In the genomic region with DNA sequence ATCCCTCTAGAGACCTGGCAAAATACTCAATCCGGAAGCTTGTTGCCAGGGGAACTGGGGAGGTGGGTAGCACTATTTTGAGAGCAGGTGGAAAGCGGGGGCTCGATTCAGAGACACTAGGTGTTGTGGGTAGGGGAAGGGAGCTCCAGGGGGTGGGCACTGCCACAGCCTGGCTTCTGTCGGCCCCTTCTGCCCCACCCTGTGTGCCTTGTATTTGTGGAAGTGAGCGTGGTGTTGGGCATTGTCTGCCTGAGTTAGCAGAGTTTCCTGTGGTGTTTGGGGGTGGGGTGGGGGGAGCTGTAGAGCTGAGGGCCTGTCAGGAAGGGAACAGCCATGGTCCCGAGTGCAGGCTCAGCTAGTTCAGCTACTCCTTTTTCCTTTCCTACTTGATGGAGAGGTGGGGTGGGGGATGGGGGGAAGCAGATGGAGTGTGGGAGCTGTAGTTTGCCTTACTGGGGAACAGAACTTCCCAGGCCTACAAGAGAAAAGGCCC, we compare ENCODE assay signal across 11 mouse cellular contexts. TPM values are rescaled to one million over a fixed set of nuclear protein-coding genes. Genes with fewer than 3 reads are reported as not detected.
DNase-seq lines count a peak whose midpoint lies in the region; ATAC-seq and TF ChIP-seq lines count a peak whose summit lies in the region.
"Had no signal": no experiment of that assay in that cellular context is flagged by ENCODE, and none has a peak within 500 bp of the region (broad histone marks: within the 10 kb centered on the region; RNA-seq: fewer than 3 reads in every experiment).

No protein-coding gene starts in this region.

- H3K4me1 ChIP-seq in hindbrain, embryonic 13.5 days (replicated peaks): peaks cover 51% of the 10 kb centered on the region
- H3K4me1 ChIP-seq in hindbrain, postnatal 0 days (ENCODE audit: insufficient read depth, low read length): peaks cover 6% of the 10 kb centered on the region; the same call in 1 of the 2 replicates
- peaks cover 13% of the 10 kb centered on the region for H3K4me1 ChIP-seq in cortical plate, adult 2 months (ENCODE audit: control insufficient read depth, insufficient read depth, low read length)
- no peaks in the 10 kb centered on the region for H3K4me1 ChIP-seq in intestine, postnatal 0 days (replicated peaks; ENCODE audit: control insufficient read depth, insufficient read depth, low read length)
- H3K4me1 ChIP-seq in midbrain, postnatal 0 days (ENCODE audit: insufficient read depth, low read length): 0 out of 2 replicates have a peak, but pooled peaks cover 4% of the 10 kb centered on the region

- H3K9me3 ChIP-seq in hindbrain, embryonic 13.5 days: no peaks in the 10 kb centered on the region
- H3K9me3 ChIP-seq in hindbrain, postnatal 0 days (ENCODE audit: low read length): no peaks in the 10 kb centered on the region
- no peaks in the 10 kb centered on the region for H3K9me3 ChIP-seq in intestine, postnatal 0 days (ENCODE audit: control insufficient read depth)
- no peaks in the 10 kb centered on the region for H3K9me3 ChIP-seq in midbrain, postnatal 0 days (ENCODE audit: low read length)
- H3K9me3 ChIP-seq: G1E had no signal

- H3K27ac ChIP-seq in hindbrain, embryonic 13.5 days: peak overlapping the region; percentile 8; the same call in 1 of the 2 replicates
- H3K27ac ChIP-seq in hindbrain, postnatal 0 days: no peak overlapping the region
- peak overlapping the region; percentile 56; the same call in 1 of the 2 replicates for H3K27ac ChIP-seq in cortical plate, adult 2 months (ENCODE audit: insufficient read depth, low read length)
- peak overlapping the region; percentile 46; the same call in 1 of the 2 replicates for H3K27ac ChIP-seq in intestine, postnatal 0 days (ENCODE audit: low read depth, low read length)
- peak overlapping the region; percentile 76 for H3K27ac ChIP-seq in macrophage
- H3K27ac ChIP-seq in midbrain, postnatal 0 days (ENCODE audit: low read depth, low read length): no peak overlapping the region

- H3K4me2 ChIP-seq in hindbrain, embryonic 13.5 days: no peak overlapping the region
- H3K4me2 ChIP-seq in hindbrain, postnatal 0 days (ENCODE audit: low read depth, low read length): no peak overlapping the region
- no peak overlapping the region for H3K4me2 ChIP-seq in intestine, postnatal 0 days (replicated peaks; ENCODE audit: low read depth)
- H3K4me2 ChIP-seq in midbrain, postnatal 0 days (ENCODE audit: low read depth, low read length, poor library complexity, severe bottlenecking): no peak overlapping the region

- ATAC-seq in hindbrain, embryonic 13.5 days (ENCODE audit: low FRiP score): no peak
- no peak for ATAC-seq in hindbrain, postnatal 0 days
- ATAC-seq in intestine, postnatal 0 days: no peak
- no peak for ATAC-seq in cerebellum, adult (ENCODE audit: insufficient number of reproducible peaks, low FRiP score, low TSS enrichment)
- no peak for ATAC-seq in midbrain, postnatal 0 days (ENCODE audit: low FRiP score)

- 59% methylated on average over 6 of the region's 6 CpGs for WGBS in hindbrain, embryonic 13.5 days
- WGBS in hindbrain, postnatal 0 days: 39% methylated on average over 6 of the region's 6 CpGs
- 77% methylated on average over 6 of the region's 6 CpGs for WGBS in intestine, postnatal 0 days
- whole genome bisulfite sequencing in macrophage (ENCODE audit: missing documents): 13% methylated on average over 5 of the region's 6 CpGs
- WGBS in midbrain, postnatal 0 days: 58% methylated on average over 6 of the region's 6 CpGs

- peaks cover 100% of the 10 kb centered on the region for H3K79me2 ChIP-seq in macrophage (ENCODE audit: inconsistent target)

- TF ChIP-seq CTCF in hindbrain, postnatal 0 days (IDR thresholded peaks at IDR 0.05; ENCODE audit: low read depth): no peak
- no peak for TF ChIP-seq CTCF in cortical plate, adult 2 months (IDR thresholded peaks at IDR 0.05; ENCODE audit: extremely low read depth, insufficient read depth, low read length)
- no peak for TF ChIP-seq CTCF in intestine, postnatal 0 days (IDR thresholded peaks at IDR 0.05; ENCODE audit: low read depth)
- TF ChIP-seq CTCF in midbrain, postnatal 0 days (IDR thresholded peaks at IDR 0.05): no peak

- DNase-seq in hindbrain, postnatal 0 days (ENCODE audit: low spot score): no peak
- DNase-seq in gastrocnemius, adult 8-10 months (ENCODE audit: low spot score in 2 of 2): no peak
- no peak for DNase-seq in midbrain, postnatal 0 days (ENCODE audit: low spot score)

- H3K36me3 ChIP-seq in hindbrain, embryonic 13.5 days: peaks cover 79% of the 10 kb centered on the region
- peaks cover 51% of the 10 kb centered on the region for H3K36me3 ChIP-seq in hindbrain, postnatal 0 days (ENCODE audit: insufficient read depth, low read length)
- peaks cover 63% of the 10 kb centered on the region for H3K36me3 ChIP-seq in intestine, postnatal 0 days (ENCODE audit: control insufficient read depth, insufficient read depth)
- H3K36me3 ChIP-seq in macrophage (ENCODE audit: inconsistent target): peaks cover 62% of the 10 kb centered on the region
- peaks cover 60% of the 10 kb centered on the region for H3K36me3 ChIP-seq in midbrain, postnatal 0 days (ENCODE audit: insufficient read depth, low read length)

- TF ChIP-seq POLR2A in cortical plate, adult 2 months (IDR thresholded peaks at IDR 0.05; ENCODE audit: extremely low read depth, insufficient read depth, low read length): peak; percentile 56; the same call in 1 of the 2 replicates

- H3K27me3 ChIP-seq in hindbrain, embryonic 13.5 days: no peaks in the 10 kb centered on the region
- H3K27me3 ChIP-seq in hindbrain, postnatal 0 days (ENCODE audit: insufficient read depth, low read length): no peaks in the 10 kb centered on the region
- no peaks in the 10 kb centered on the region for H3K27me3 ChIP-seq in intestine, postnatal 0 days (replicated peaks; ENCODE audit: control insufficient read depth, insufficient read depth, low read length)
- no peaks in the 10 kb centered on the region for H3K27me3 ChIP-seq in midbrain, postnatal 0 days (ENCODE audit: insufficient read depth, low read length)

- H3K4me3 ChIP-seq in hindbrain, embryonic 13.5 days: no peak overlapping the region
- no peak overlapping the region for H3K4me3 ChIP-seq in hindbrain, postnatal 0 days (ENCODE audit: low read length)
- peak overlapping the region; percentile 85 for H3K4me3 ChIP-seq in cortical plate, adult 2 months (ENCODE audit: insufficient read depth, low read length)
- H3K4me3 ChIP-seq in intestine, postnatal 0 days (ENCODE audit: low read depth, low read length): no peak overlapping the region
- no peak overlapping the region for H3K4me3 ChIP-seq in macrophage (ENCODE audit: inconsistent target)
- no peak overlapping the region for H3K4me3 ChIP-seq in midbrain, postnatal 0 days (ENCODE audit: low read depth, low read length)

- no peak overlapping the region; the same call in 1 of the 2 replicates for H3K9ac ChIP-seq in hindbrain, embryonic 13.5 days
- H3K9ac ChIP-seq in hindbrain, postnatal 0 days (replicated peaks; ENCODE audit: low read length): no peak overlapping the region
- H3K9ac ChIP-seq in intestine, postnatal 0 days (ENCODE audit: low read depth, low read length): no peak overlapping the region
- H3K9ac ChIP-seq in midbrain, postnatal 0 days (replicated peaks; ENCODE audit: low read length, poor library complexity, severe bottlenecking): no peak overlapping the region

RNA-seq across cellular contexts. Expression of a gene that starts 22.0 kb away (rescaled TPM):
- polyA plus RNA-seq in hindbrain, embryonic 13.5 days (2015; fragmentation: Nextera tagmentation; extraction: Ambion mirVana): not detected in 2 replicates
- not detected in 2 replicates for total RNA-seq in hindbrain, postnatal 0 days (2014; rRNA removed)
- polyA plus RNA-seq in hindbrain, postnatal 0 days (2015; fragmentation: Nextera tagmentation; extraction: Ambion mirVana): not detected in 2 replicates
- not detected in 2 replicates for polyA plus RNA-seq in cortical plate, adult 2 months (2012; rRNA removed)
- not detected in 2 replicates for polyA plus RNA-seq in intestine, postnatal 0 days (2015; fragmentation: Nextera tagmentation; extraction: Ambion mirVana)
- total RNA-seq in macrophage (2018; cell fraction: chromatin; rRNA removed): not detected
- not detected for total RNA-seq in macrophage (2018; cell fraction: cytosol; rRNA removed)
- not detected for total RNA-seq in macrophage (2018; cell fraction: nucleus; rRNA removed)
- polyA plus RNA-seq in macrophage (2018): not detected in 3 replicates
- not detected for total RNA-seq in gastrocnemius, adult 8-10 months (2022)
- total RNA-seq in midbrain, postnatal 0 days (2014; rRNA removed): 0.42 TPM in 1 of 2 replicates, not detected in the other
- polyA plus RNA-seq in midbrain, postnatal 0 days (2015; fragmentation: Nextera tagmentation; extraction: Ambion mirVana): not detected in 2 replicates
- total RNA-seq: G1E; neutrophil, adult 5-6 weeks had no signal
- polyA plus RNA-seq: G1E; gonadal fat pad, adult 2 months had no signal

RNA-seq across cellular contexts. Expression of a gene that starts 25.1 kb away (rescaled TPM):
- 160 and 165 TPM in 2 replicates for polyA plus RNA-seq in hindbrain, embryonic 13.5 days (2015; fragmentation: Nextera tagmentation; extraction: Ambion mirVana)
- total RNA-seq in hindbrain, postnatal 0 days (2014; rRNA removed): 93.4 and 100 TPM in 2 replicates
- 56.0 and 57.1 TPM in 2 replicates for polyA plus RNA-seq in hindbrain, postnatal 0 days (2015; fragmentation: Nextera tagmentation; extraction: Ambion mirVana)
- 220 and 224 TPM in 2 replicates for polyA plus RNA-seq in cortical plate, adult 2 months (2012; rRNA removed)
- polyA plus RNA-seq in intestine, postnatal 0 days (2015; fragmentation: Nextera tagmentation; extraction: Ambion mirVana): 21.6 and 22.1 TPM in 2 replicates
- 100 to 1,000 TPM; 401 to 771 (median 585) TPM for total RNA-seq in macrophage (2018; cell fraction: chromatin; rRNA removed)
- 100 to 1,000 TPM; 114 to 210 (median 154) TPM for total RNA-seq in macrophage (2018; cell fraction: cytosol; rRNA removed)
- 100 to 1,000 TPM; 216 to 483 (median 324) TPM for total RNA-seq in macrophage (2018; cell fraction: nucleus; rRNA removed)
- 83.0 to 111 TPM (median 86.2 TPM) in 3 replicates for polyA plus RNA-seq in macrophage (2018)
- total RNA-seq in gastrocnemius, adult 8-10 months (2022): 10 to 100 TPM; 13.5 to 19.0 (median 16.6) TPM
- 59.6 and 80.3 TPM in 2 replicates for total RNA-seq in midbrain, postnatal 0 days (2014; rRNA removed)
- 38.9 and 46.8 TPM in 2 replicates for polyA plus RNA-seq in midbrain, postnatal 0 days (2015; fragmentation: Nextera tagmentation; extraction: Ambion mirVana)

RNA-seq across cellular contexts. Expression of a gene that starts 54.7 kb away (rescaled TPM):
- 97.7 and 99.4 TPM in 2 replicates for polyA plus RNA-seq in hindbrain, embryonic 13.5 days (2015; fragmentation: Nextera tagmentation; extraction: Ambion mirVana)
- 57.9 and 74.4 TPM in 2 replicates for total RNA-seq in hindbrain, postnatal 0 days (2014; rRNA removed)
- 66.1 and 70.7 TPM in 2 replicates for polyA plus RNA-seq in hindbrain, postnatal 0 days (2015; fragmentation: Nextera tagmentation; extraction: Ambion mirVana)
- 70.5 and 75.6 TPM in 2 replicates for polyA plus RNA-seq in cortical plate, adult 2 months (2012; rRNA removed)
- 35.7 and 38.6 TPM in 2 replicates for polyA plus RNA-seq in intestine, postnatal 0 days (2015; fragmentation: Nextera tagmentation; extraction: Ambion mirVana)
- total RNA-seq in macrophage (2018; cell fraction: chromatin; rRNA removed): 100 to 1,000 TPM; 198 to 376 (median 277) TPM
- total RNA-seq in macrophage (2018; cell fraction: cytosol; rRNA removed): 10 to 100 TPM; 20.0 to 34.1 (median 23.1) TPM
- total RNA-seq in macrophage (2018; cell fraction: nucleus; rRNA removed): 100 to 1,000 TPM; 123 to 220 (median 167) TPM
- polyA plus RNA-seq in macrophage (2018): 23.7 to 38.1 TPM (median 25.0 TPM) in 3 replicates
- 10 to 100 TPM; 15.5 to 19.1 (median 17.7) TPM for total RNA-seq in gastrocnemius, adult 8-10 months (2022)
- 71.8 and 96.5 TPM in 2 replicates for total RNA-seq in midbrain, postnatal 0 days (2014; rRNA removed)
- polyA plus RNA-seq in midbrain, postnatal 0 days (2015; fragmentation: Nextera tagmentation; extraction: Ambion mirVana): 66.8 and 70.5 TPM in 2 replicates

RNA-seq across cellular contexts. Expression of a gene that starts 55.2 kb away (rescaled TPM):
- 154 and 163 TPM in 2 replicates for polyA plus RNA-seq in hindbrain, embryonic 13.5 days (2015; fragmentation: Nextera tagmentation; extraction: Ambion mirVana)
- total RNA-seq in hindbrain, postnatal 0 days (2014; rRNA removed): 247 and 307 TPM in 2 replicates
- polyA plus RNA-seq in hindbrain, postnatal 0 days (2015; fragmentation: Nextera tagmentation; extraction: Ambion mirVana): 209 and 210 TPM in 2 replicates
- 120 and 126 TPM in 2 replicates for polyA plus RNA-seq in cortical plate, adult 2 months (2012; rRNA removed)
- 249 and 268 TPM in 2 replicates for polyA plus RNA-seq in intestine, postnatal 0 days (2015; fragmentation: Nextera tagmentation; extraction: Ambion mirVana)
- total RNA-seq in macrophage (2018; cell fraction: chromatin; rRNA removed): 10 to 100 TPM in 24 of 26 experiments, 1 to 10 TPM in 2; 6.9 to 42.1 (median 15.7) TPM
- total RNA-seq in macrophage (2018; cell fraction: cytosol; rRNA removed): 100 to 1,000 TPM in 20 of 26 experiments, 10 to 100 TPM in 6; 79.8 to 136 (median 115) TPM
- total RNA-seq in macrophage (2018; cell fraction: nucleus; rRNA removed): 100 to 1,000 TPM in 1 of 26 experiments, 10 to 100 TPM in 25; 23.5 to 102 (median 68.8) TPM
- polyA plus RNA-seq in macrophage (2018): 108 to 122 TPM (median 113 TPM) in 3 replicates
- total RNA-seq in gastrocnemius, adult 8-10 months (2022): 10 to 100 TPM; 41.5 to 44.9 (median 43.1) TPM
- 236 and 250 TPM in 2 replicates for total RNA-seq in midbrain, postnatal 0 days (2014; rRNA removed)
- 196 and 210 TPM in 2 replicates for polyA plus RNA-seq in midbrain, postnatal 0 days (2015; fragmentation: Nextera tagmentation; extraction: Ambion mirVana)

Comparison
In these comparisons a context has a peak if more than half of its experiments do, and no peak if none do; other contexts are left out.
1. H3K27ac ChIP-seq: peak in hindbrain, embryonic 13.5 days (single experiment), cortical plate, adult 2 months (single experiment), intestine, postnatal 0 days (single experiment) and macrophage (single experiment); none in hindbrain, postnatal 0 days (single experiment) and midbrain, postnatal 0 days (single experiment).